Mouse (Mus musculus) neural tube, embryonic 13.5 days (tissue): ENCODE measurements around the gene Adgre5. TPM values are rescaled to one million over a fixed set of nuclear protein-coding genes. Genes with fewer than 3 reads are reported as not detected.

ENCODE experiments used
- ATAC-seq: fragments of 200-750 bp; cut with Nextera tagmentation; 2 replicates; pipeline ENCODE4 v1.8.0; 2017; ENCODE audit warnings: low read depth, mild to moderate bottlenecking, moderate TSS enrichment, moderate library complexity
- H3K27ac ChIP-seq: fragments of 300-500 bp; sonication (generic); replicated peaks from 2 replicates; pipeline ENCODE4 v1.5.1; 2015; ENCODE audit warnings: moderate library complexity, mild to moderate bottlenecking, inconsistent platforms
- H3K27me3 ChIP-seq: fragments of 300-500 bp; sonication (generic); 2 replicates; pipeline ENCODE4 v1.6.1; 2015; ENCODE audit warnings: mild to moderate bottlenecking, inconsistent platforms
- H3K36me3 ChIP-seq: fragments of 300-500 bp; sonication (generic); 2 replicates; pipeline ENCODE4 v1.6.1; 2015; ENCODE audit warnings: mild to moderate bottlenecking, inconsistent platforms
- H3K4me1 ChIP-seq: fragments of 300-500 bp; sonication (generic); replicated peaks from 2 replicates; pipeline ENCODE4 v1.6.1; 2015; ENCODE audit warnings: inconsistent platforms
- H3K4me2 ChIP-seq: fragments of 300-500 bp; sonication (generic); 2 replicates; pipeline ENCODE4 v1.6.1; 2015; ENCODE audit warnings: inconsistent platforms, mild to moderate bottlenecking, moderate library complexity
- H3K4me3 ChIP-seq: fragments of 300-500 bp; sonication (generic); 2 replicates; pipeline ENCODE4 v1.5.1; 2015; ENCODE audit warnings: mild to moderate bottlenecking, inconsistent platforms
- H3K9ac ChIP-seq: fragments of 300-500 bp; sonication (generic); 2 replicates; pipeline ENCODE4 v1.6.1; 2015; ENCODE audit warnings: moderate library complexity, mild to moderate bottlenecking, inconsistent platforms
- H3K9me3 ChIP-seq: fragments of 300-500 bp; sonication (generic); 2 replicates; pipeline ENCODE4 v1.6.1; 2016; ENCODE audit warnings: inconsistent platforms
- WGBS: fragments of 180-500 bp; shearing (Covaris S2); methylation state at CpG from one replicate; pipeline ENCODE4 v1.1.7; 2015; 5-methylcytosine and 5-hydroxymethylcytosine counted together
- polyA plus RNA-seq: library from polyadenylated mRNA; unstranded; fragments of >200 nt; fragmentation: Nextera tagmentation; extraction: Ambion mirVana; gene quantifications from 2 replicates; pipeline ENCODE4 v1.2.1, GENCODE M21; 2015

The Adgre5 gene
- polyA plus RNA-seq, 1 experiment from 2014 or later: 12.7 TPM

DNA sequence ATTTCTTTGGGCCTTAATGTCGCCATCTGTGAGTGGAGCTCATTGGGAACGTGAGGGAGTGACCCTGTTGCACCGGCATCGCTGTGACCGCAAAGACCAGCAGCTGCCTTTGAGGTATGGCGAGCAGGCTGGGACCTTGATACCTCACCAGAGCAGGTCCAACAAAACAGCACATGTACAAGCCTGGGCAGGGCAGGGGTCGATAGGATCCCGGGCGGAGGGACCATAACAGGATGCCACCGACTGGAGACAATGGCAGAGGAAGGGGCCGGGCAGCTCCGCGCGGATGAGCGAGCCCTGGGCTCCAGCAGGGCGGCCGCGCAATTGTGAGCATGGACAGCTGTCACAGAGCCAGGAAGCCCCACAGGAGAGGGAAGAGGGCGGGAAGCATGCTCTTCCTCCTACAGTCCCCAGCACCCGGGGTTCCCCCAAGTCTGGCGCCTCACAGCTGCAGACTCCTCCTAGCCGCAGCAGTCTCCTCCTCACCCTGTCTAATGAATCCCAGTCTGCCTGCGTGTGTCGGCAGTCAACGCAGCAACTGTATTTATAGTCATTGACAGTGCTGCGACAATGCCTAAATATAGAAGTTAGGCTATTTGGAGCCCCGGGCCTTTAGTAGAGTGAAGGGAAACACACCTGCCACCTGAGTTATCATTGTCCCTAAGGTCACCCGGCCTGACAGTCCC lies 6.7 kb upstream of the Adgre5 start:
- Histone ChIP-seq H3K4me1 (peaks cover 17% of the 10 kb centered on the region), H3K9me3 (no peaks in the 10 kb centered on the region), H3K4me2 (peak overlapping the region; percentile 63), H3K27ac (peak overlapping the region; percentile 49), H3K27me3 (peaks cover 42% of the 10 kb centered on the region), H3K36me3 (no peaks in the 10 kb centered on the region), H3K9ac (peak overlapping the region; percentile 69), H3K4me3 (peak overlapping the region; percentile 36)
- 2% methylated on average over 28 of the region's 28 CpGs for whole genome bisulfite sequencing
- peak; percentile 87 for ATAC-seq

DNA sequence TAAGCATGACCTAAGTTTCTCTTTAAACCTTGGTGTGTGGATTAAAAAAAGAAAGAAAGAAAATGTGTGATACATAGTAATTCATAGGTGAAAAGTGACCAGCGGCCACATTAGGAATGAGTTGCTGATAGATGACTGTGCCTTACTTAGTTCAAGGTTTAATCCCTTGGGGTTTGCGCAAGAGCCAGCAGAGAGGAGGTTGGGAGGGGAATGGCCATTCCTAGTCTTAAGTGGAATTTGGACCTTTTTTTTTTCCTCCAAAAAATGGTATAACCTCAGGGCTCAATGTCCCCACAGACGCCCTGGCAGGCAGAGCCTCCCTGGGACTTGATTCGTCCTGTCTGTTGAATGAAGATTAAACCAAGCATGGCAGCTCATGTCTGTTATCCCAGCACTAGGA lies 2.9 kb upstream of the Adgre5 start:
- WGBS: 86% methylated on average over 4 of the region's 4 CpGs
- H3K4me3 ChIP-seq: no peak overlapping the region
- no peak overlapping the region for H3K9ac ChIP-seq
- H3K4me1 ChIP-seq: peaks cover 30% of the 10 kb centered on the region
- no peaks in the 10 kb centered on the region for H3K9me3 ChIP-seq
- no peaks in the 10 kb centered on the region for H3K36me3 ChIP-seq
- peaks cover 78% of the 10 kb centered on the region for H3K27me3 ChIP-seq
- ATAC-seq: no peak
- H3K4me2 ChIP-seq: no peak overlapping the region
- H3K27ac ChIP-seq: no peak overlapping the region

DNA sequence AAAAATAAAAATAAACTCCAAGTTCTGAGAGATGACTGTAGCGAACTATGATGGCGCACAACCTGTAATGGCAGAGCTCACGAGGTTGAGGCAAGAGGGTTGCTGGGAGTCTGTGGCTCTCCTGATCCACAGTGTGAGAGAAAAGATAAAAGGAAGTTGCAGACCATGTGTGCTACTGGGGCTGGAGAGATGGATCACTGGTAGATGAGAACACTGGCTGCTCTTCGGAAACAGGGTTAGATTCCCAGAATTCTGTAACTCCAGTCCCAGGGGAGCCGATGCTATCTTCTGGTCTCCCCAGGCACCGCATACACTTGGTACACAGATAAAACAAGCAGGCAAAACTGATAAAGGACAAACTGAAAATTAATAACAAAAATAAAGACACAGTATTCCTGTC lies 1.8 kb upstream of the Adgre5 start:
- no peak overlapping the region for H3K4me3 ChIP-seq
- no peak overlapping the region for H3K4me2 ChIP-seq
- no peak overlapping the region for H3K27ac ChIP-seq
- no peak overlapping the region for H3K9ac ChIP-seq
- peaks cover 23% of the 10 kb centered on the region for H3K4me1 ChIP-seq
- no peaks in the 10 kb centered on the region for H3K36me3 ChIP-seq
- no peaks in the 10 kb centered on the region for H3K9me3 ChIP-seq
- ATAC-seq: no peak
- WGBS: 94% methylated on average over 6 of the region's 6 CpGs
- peaks cover 71% of the 10 kb centered on the region for H3K27me3 ChIP-seq

DNA sequence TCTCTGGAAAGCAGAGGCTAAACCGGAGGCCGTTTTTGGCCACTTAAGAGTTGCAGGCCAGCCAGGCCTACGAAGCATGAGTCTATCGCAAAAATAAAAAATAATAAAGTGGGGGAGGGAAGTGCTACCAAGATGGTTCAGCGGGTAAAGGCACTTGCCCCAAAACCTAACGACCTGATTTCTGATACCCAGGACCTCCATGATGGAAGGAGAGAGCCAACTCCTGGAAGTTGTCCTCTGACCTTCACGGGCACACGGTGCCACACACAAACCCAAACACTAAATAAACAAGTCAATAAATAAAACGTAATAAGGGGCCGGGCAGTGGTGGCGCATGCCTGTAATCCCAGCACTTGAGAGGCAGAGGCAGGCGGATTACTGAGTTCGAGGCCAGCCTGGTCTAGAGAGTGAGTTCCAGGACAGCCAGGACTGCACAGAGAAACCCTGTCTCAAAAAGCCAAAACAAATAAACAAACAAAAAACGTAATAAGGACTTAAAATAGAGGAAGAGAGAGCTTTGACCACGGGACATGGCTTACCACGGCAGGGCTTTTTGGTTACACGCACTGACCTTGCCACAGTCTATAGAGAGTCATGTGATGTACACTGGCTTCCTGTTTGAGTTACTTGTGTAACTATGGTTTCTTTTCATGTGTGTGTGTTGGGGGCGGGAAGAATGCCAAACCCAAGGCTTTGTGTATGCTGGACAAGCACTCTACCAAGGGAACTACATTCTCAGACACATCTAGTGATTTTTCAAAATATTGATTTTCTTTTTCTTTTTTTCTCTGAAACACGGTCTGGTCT lies 926 bp upstream of the Adgre5 start:
- no peak for ATAC-seq

DNA sequence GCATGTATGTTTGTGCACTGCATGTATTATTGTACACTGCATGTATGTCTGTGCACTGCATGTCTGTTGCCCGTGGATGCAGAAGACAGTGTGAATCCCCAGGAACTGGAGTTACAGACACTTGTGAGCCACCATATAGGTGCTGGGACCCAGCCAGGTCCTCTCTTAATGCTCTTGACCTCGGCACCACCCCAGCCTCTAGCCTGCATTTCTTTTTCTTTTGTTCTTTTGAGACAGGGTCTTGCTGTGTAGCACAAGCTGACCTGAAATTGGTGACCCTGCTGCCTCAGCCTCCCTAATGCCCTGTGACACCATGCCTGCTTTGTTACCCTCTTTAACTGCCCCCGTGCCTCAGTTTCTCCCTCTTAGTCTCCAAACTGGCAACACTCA lies 545 bp downstream of the Adgre5 start:
- Histone ChIP-seq H3K4me1 (peaks cover 23% of the 10 kb centered on the region), H3K4me3 (peak overlapping the region; percentile 45), H3K9me3 (no peaks in the 10 kb centered on the region), H3K27ac (0 out of 2 replicates have a peak overlapping the region, but pooled peaks have one; percentile 2), H3K4me2 (peak overlapping the region; percentile 77), H3K9ac (peak overlapping the region; percentile 68), H3K27me3 (peaks cover 54% of the 10 kb centered on the region), H3K36me3 (no peaks in the 10 kb centered on the region)
- peak; percentile 24; the same call in 1 of the 2 replicates for ATAC-seq
- 13% methylated on average over 3 of the region's 3 CpGs for WGBS

More for the DNA sequence above, 926 bp upstream of the Adgre5 start:
- Histone ChIP-seq H3K4me2 (peak overlapping the region; percentile 77), H3K36me3 (no peaks in the 10 kb centered on the region), H3K9ac (no peak overlapping the region), H3K27ac (no peak overlapping the region), H3K4me1 (peaks cover 23% of the 10 kb centered on the region), H3K4me3 (peak overlapping the region; percentile 45), H3K27me3 (peaks cover 61% of the 10 kb centered on the region), H3K9me3 (no peaks in the 10 kb centered on the region)
- WGBS: 74% methylated on average over 19 of the region's 19 CpGs

DNA sequence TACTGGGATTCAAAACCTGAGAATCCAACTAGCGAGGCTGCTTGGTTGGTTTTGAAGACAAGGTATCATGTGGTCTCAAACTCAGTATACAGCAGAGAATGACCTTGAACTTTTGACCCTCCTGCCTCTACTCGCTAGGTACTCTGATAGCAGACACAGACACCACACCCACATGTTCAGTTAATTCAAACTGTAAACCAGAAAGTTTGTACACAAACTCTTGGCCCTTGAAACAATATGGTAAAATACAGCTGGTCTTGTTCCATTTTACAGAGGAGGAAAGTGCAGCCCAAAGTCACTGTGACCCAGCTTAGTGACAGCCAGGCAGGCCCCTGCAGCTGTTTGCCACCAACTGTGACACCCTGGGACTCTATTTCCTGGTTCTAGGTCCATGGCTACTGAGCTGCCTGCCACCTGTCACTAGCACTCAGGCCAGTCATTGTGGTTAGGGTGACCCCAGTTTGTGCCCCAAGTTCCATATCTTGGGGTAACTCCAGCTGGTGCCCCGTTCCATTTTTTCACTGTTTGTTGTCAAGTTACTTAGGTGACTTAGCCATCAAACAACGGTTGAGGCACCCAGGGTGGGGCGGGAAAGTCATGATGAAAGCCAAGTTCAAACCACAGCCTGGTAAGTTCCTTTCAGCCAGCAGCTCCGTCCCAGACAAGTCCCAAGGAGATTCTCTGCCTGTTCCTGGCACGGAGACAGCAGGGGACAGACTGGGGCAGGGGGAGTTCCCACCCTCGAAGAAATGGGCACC lies 1.2 kb downstream of the Adgre5 start:
- Histone ChIP-seq H3K27ac (peak overlapping the region; percentile 50; the same call in 1 of the 2 replicates), H3K9me3 (no peaks in the 10 kb centered on the region), H3K4me1 (peaks cover 23% of the 10 kb centered on the region), H3K4me3 (peak overlapping the region; percentile 45), H3K36me3 (no peaks in the 10 kb centered on the region), H3K9ac (peak overlapping the region; percentile 22; the same call in 1 of the 2 replicates), H3K27me3 (peaks cover 47% of the 10 kb centered on the region), H3K4me2 (peak overlapping the region; percentile 77)
- 43% methylated on average over 8 of the region's 8 CpGs for WGBS
- ATAC-seq: no peak

DNA sequence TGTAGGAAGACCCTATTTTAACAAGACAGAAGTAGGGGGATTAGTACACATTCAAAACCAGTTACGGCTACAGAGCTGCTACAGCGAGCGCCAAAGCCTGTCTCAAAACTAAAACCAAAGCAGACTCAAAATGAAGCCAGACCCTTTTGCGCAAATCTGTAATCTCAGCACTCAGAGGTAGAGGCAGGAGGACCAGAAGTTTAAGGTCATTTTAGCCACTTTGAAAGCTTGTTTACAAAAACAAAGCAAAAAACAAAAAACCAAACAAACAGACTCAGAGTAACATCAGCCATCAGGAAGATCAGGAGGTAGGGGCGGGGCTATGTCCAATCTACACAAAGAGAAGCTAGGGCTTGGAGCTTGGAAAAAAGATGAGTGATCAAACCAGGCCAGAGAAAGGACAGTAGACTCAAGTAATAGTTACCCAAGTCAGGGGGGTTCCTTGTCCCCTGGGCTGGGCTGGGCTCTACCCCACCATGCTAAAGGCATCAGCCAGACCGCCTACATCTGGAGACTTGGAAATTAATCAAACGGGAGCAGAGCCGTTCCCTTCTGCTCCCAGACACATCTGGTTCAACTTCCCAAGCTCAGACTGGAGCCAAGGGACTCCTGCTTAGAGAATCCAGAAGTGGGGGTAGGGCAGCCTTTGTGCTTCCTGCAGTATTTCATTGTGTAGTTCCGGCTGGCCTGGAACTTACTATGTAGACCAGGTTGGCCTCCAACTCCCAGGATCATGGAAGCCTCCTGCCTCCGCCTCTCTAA lies 2.0 kb downstream of the Adgre5 start:
- peak overlapping the region; percentile 77 for H3K4me2 ChIP-seq
- peaks cover 23% of the 10 kb centered on the region for H3K4me1 ChIP-seq
- H3K36me3 ChIP-seq: no peaks in the 10 kb centered on the region
- H3K27me3 ChIP-seq: peaks cover 40% of the 10 kb centered on the region
- H3K4me3 ChIP-seq: 0 out of 2 replicates have a peak overlapping the region, but pooled peaks have one; percentile 3
- no peak overlapping the region for H3K9ac ChIP-seq
- WGBS: 81% methylated on average over 10 of the region's 10 CpGs
- H3K27ac ChIP-seq: peak overlapping the region; percentile 50; the same call in 1 of the 2 replicates
- H3K9me3 ChIP-seq: no peaks in the 10 kb centered on the region
- no peak for ATAC-seq

DNA sequence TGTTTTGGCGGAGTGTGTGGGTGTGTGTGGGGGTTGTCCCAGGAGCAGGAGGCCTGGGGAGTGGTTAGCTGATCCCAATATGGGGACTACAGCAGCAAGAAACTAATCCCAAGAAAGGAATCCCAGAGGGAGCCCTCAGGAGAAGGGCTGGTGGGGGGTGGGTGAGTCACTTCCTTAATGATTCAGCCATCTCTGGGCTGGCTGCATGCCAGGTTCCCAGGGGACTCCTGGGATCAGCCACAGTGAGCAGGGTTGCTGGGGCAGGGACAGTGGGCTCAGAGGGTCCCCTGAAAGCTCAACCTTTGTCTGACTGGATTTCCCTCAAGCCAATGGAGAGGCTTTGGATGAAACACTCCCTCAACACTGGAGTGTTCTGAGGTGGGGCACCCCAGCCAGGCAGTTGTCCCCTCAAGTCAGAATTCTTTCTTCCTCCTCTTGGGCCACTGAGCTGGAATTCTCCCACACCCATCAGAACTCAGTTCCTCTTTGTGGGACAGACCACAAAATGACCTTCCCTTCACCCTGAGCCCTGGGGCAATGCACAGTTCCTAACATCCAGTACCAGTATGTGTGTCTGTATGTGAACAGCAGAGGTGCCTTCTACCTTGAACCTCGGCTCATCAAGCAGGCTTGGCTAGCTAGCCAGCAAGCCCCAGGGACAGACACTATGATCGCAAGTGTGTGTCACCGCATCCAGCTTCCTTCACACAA lies 3.1 kb downstream of the Adgre5 start:
- no peaks in the 10 kb centered on the region for H3K36me3 ChIP-seq
- no peak overlapping the region for H3K4me3 ChIP-seq
- H3K9ac ChIP-seq: 0 out of 2 replicates have a peak overlapping the region, but pooled peaks have one; percentile 23
- peaks cover 38% of the 10 kb centered on the region for H3K27me3 ChIP-seq
- ATAC-seq: no peak
- WGBS: 70% methylated on average over 4 of the region's 4 CpGs
- 0 out of 2 replicates have a peak overlapping the region, but pooled peaks have one; percentile 4 for H3K27ac ChIP-seq
- H3K4me2 ChIP-seq: peak overlapping the region; percentile 77; the same call in 1 of the 2 replicates
- H3K9me3 ChIP-seq: no peaks in the 10 kb centered on the region
- H3K4me1 ChIP-seq: peaks cover 23% of the 10 kb centered on the region

DNA sequence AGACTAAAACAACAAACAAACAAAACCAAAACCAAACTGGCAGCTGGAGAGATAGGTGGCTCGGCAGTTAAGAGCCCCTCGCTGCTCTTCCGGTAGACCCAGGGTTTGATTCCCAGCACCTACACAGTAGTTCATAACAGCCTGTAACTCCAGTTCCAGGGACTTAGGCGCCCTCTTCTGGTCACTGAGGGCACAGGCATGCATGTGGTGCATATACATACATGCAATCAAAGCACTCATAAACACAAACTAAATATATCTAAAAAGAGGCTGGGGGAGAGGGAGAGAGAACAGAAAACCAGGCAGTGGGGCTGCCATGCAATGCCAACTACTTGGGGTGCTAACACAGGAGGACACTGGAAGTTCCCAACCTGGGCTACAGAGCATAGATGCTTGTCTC lies 3.8 kb downstream of the Adgre5 start:
- Histone ChIP-seq H3K4me1 (peaks cover 23% of the 10 kb centered on the region), H3K27me3 (peaks cover 31% of the 10 kb centered on the region), H3K9me3 (no peaks in the 10 kb centered on the region), H3K4me2 (no peak overlapping the region), H3K4me3 (no peak overlapping the region), H3K27ac (no peak overlapping the region), H3K36me3 (no peaks in the 10 kb centered on the region), H3K9ac (no peak overlapping the region)
- no peak for ATAC-seq
- WGBS: 79% methylated on average over 4 of the region's 4 CpGs

DNA sequence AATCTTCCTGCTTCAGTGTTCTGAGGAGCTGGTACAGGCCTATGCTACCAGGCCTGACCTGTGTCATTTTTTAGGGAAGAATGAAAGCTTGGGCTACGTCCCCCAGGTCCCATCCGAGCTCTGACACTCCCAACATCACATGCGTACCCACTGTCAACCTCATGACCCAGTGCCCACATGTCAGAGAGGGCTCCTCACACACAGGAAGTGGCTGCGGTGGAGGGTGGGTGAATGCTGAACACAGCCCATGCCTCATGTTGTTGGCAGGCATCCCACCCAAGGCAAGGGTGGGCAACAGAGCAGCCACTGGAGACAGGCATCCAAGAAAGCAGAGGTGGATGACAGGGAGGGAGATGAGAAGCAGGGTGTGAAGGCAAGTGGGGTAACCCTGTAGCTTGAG lies 4.4 kb downstream of the Adgre5 start:
- no peak for ATAC-seq

DNA sequence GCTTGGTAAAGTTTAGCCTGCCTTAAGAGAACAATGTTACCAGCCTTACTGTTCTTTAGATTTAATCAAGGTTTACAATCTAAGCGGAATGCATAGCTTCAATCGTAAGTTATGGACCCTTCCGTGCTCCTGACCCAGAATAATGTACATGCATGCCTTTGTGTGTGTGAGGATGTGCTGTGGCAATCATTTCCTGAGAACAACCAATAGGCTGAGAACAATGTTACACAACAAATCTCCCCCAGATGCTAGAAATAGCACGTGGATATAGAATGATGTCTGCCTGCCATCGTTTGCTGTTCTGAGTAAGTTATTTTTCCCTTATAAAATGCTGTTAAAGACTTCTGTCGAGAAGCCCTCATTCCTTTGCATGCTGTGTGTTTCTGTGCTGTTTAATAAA lies 8.2 kb downstream of the Adgre5 start:
- Histone ChIP-seq H3K4me3 (no peak overlapping the region), H3K9me3 (no peaks in the 10 kb centered on the region), H3K27me3 (no peaks in the 10 kb centered on the region), H3K4me2 (no peak overlapping the region), H3K9ac (no peak overlapping the region), H3K36me3 (no peaks in the 10 kb centered on the region), H3K4me1 (peaks cover 5% of the 10 kb centered on the region; the same call in 1 of the 2 replicates), H3K27ac (no peak overlapping the region)
- ATAC-seq: no peak
- 83% methylated on average over 6 of the region's 6 CpGs for WGBS

More for the DNA sequence above, 4.4 kb downstream of the Adgre5 start:
- H3K4me1 ChIP-seq: peaks cover 23% of the 10 kb centered on the region
- 92% methylated on average over 4 of the region's 4 CpGs for WGBS
- no peaks in the 10 kb centered on the region for H3K36me3 ChIP-seq
- no peaks in the 10 kb centered on the region for H3K9me3 ChIP-seq
- no peak overlapping the region for H3K4me3 ChIP-seq
- H3K27me3 ChIP-seq: peaks cover 25% of the 10 kb centered on the region
- no peak overlapping the region for H3K27ac ChIP-seq
- no peak overlapping the region for H3K4me2 ChIP-seq
- no peak overlapping the region for H3K9ac ChIP-seq
